ENCODE assay signal across 18 mouse cellular contexts in genomic region chrX:157051629-157052315, GRCm38 (mm10).
DNase-seq lines count a peak whose midpoint lies in the region; ATAC-seq and TF ChIP-seq lines count a peak whose summit lies in the region.
"Had no signal": no experiment of that assay in that cellular context is flagged by ENCODE, and none has a peak within 500 bp of the region (broad histone marks: within the 10 kb centered on the region; RNA-seq: fewer than 3 reads in every experiment).

No protein-coding gene starts in this region.

- no peaks in the 10 kb centered on the region for H3K27me3 ChIP-seq in lung, embryonic 14.5 days (ENCODE audit: insufficient read depth, low read length)
- H3K27me3 ChIP-seq in forebrain, embryonic 14.5 days (replicated peaks; ENCODE audit: control insufficient read depth, insufficient read depth, low read length) = no peaks in the 10 kb centered on the region
- H3K27me3 ChIP-seq in hindbrain, embryonic 16.5 days (replicated peaks; ENCODE audit: control insufficient read depth, insufficient read depth, low read length) = no peaks in the 10 kb centered on the region
- no peaks in the 10 kb centered on the region for H3K27me3 ChIP-seq in neural tube, embryonic 14.5 days (ENCODE audit: control insufficient read depth, insufficient read depth, low read length)
- H3K27me3 ChIP-seq: embryonic facial prominence, embryonic 12.5 days; megakaryocyte, embryonic 14.5 days had no signal

- no peak for TF ChIP-seq CTCF in lung, embryonic 14.5 days (IDR thresholded peaks at IDR 0.05; ENCODE audit: low read depth)

- WGBS in lung, embryonic 14.5 days = 18% methylated on average over 2 of the region's 2 CpGs
- WGBS in forebrain, embryonic 14.5 days = 21% methylated on average over 2 of the region's 2 CpGs
- WGBS in hindbrain, embryonic 16.5 days = 24% methylated on average over 2 of the region's 2 CpGs
- WGBS in neural tube, embryonic 14.5 days = 31% methylated on average over 2 of the region's 2 CpGs

- H3K4me3 ChIP-seq in lung, embryonic 14.5 days (ENCODE audit: low read depth, low read length) = no peak overlapping the region
- no peak overlapping the region for H3K4me3 ChIP-seq in forebrain, embryonic 14.5 days (ENCODE audit: low read depth, low read length)
- H3K4me3 ChIP-seq in hindbrain, embryonic 16.5 days (ENCODE audit: low read length) = no peak overlapping the region
- no peak overlapping the region for H3K4me3 ChIP-seq in neural tube, embryonic 14.5 days (ENCODE audit: low read depth, low read length)
- H3K4me3 ChIP-seq: embryonic facial prominence, embryonic 12.5 days; megakaryocyte, embryonic 14.5 days had no signal

- DNase-seq in lung, embryonic 14.5 days = peak; percentile 62
- DNase-seq in lung, postnatal 25 days (ENCODE audit: low spot score) = no peak
- peak; percentile 66 for DNase-seq in forebrain, embryonic 14.5 days (ENCODE audit: low spot score)
- no peak for DNase-seq in right cerebral cortex, postnatal 4 days
- DNase-seq in heart, postnatal 14 days = no peak
- no peak for DNase-seq in testis, postnatal 10 days (ENCODE audit: low spot score)
- DNase-seq: adrenal gland, postnatal 36 days; B cell, adult 2 months; cerebellum, adult 18-20 months; heart, adult 11 months; heart, postnatal 36 days; kidney, adult 9 months; layer of hippocampus, adult 9-11 months; thymus, postnatal 4 days had no signal

- no peak overlapping the region for H3K4me2 ChIP-seq in lung, embryonic 14.5 days
- no peak overlapping the region for H3K4me2 ChIP-seq in forebrain, embryonic 14.5 days (ENCODE audit: low read length)
- H3K4me2 ChIP-seq in hindbrain, embryonic 16.5 days (ENCODE audit: low read length) = no peak overlapping the region
- H3K4me2 ChIP-seq in neural tube, embryonic 14.5 days (ENCODE audit: low read depth, low read length) = no peak overlapping the region
- H3K4me2 ChIP-seq: embryonic facial prominence, embryonic 12.5 days had no signal

- no peaks in the 10 kb centered on the region for H3K4me1 ChIP-seq in lung, embryonic 14.5 days (ENCODE audit: insufficient read depth)
- H3K4me1 ChIP-seq in forebrain, embryonic 14.5 days (ENCODE audit: control insufficient read depth, insufficient read depth, low read length) = no peaks in the 10 kb centered on the region
- no peaks in the 10 kb centered on the region for H3K4me1 ChIP-seq in hindbrain, embryonic 16.5 days (ENCODE audit: control insufficient read depth, insufficient read depth, low read depth, low read length)
- H3K4me1 ChIP-seq in neural tube, embryonic 14.5 days (ENCODE audit: control insufficient read depth, insufficient read depth, low read length) = no peaks in the 10 kb centered on the region
- H3K4me1 ChIP-seq: embryonic facial prominence, embryonic 12.5 days; megakaryocyte, embryonic 14.5 days had no signal

- intact Hi-C loops in heart, postnatal 14 days (cut with DNase I) = no loop called here

- peak; percentile 58; the same call in 1 of the 2 replicates for ATAC-seq in lung, embryonic 14.5 days (ENCODE audit: insufficient read depth)
- peak; percentile 94 for ATAC-seq in forebrain, embryonic 14.5 days
- ATAC-seq in hindbrain, embryonic 16.5 days = peak; percentile 83
- ATAC-seq in neural tube, embryonic 14.5 days (ENCODE audit: low read depth) = peak; percentile 77; the same call in 1 of the 2 replicates

- no peaks in the 10 kb centered on the region for H3K36me3 ChIP-seq in lung, embryonic 14.5 days (ENCODE audit: insufficient read depth)
- no peaks in the 10 kb centered on the region for H3K36me3 ChIP-seq in forebrain, embryonic 14.5 days (ENCODE audit: control insufficient read depth, insufficient read depth, low read length)
- H3K36me3 ChIP-seq in hindbrain, embryonic 16.5 days (ENCODE audit: control insufficient read depth, insufficient read depth, low read length) = no peaks in the 10 kb centered on the region
- H3K36me3 ChIP-seq in neural tube, embryonic 14.5 days (ENCODE audit: control insufficient read depth, insufficient read depth, low read length) = no peaks in the 10 kb centered on the region
- H3K36me3 ChIP-seq: embryonic facial prominence, embryonic 12.5 days had no signal

- no peak overlapping the region for H3K27ac ChIP-seq in lung, embryonic 14.5 days (ENCODE audit: low read depth)
- H3K27ac ChIP-seq in forebrain, embryonic 14.5 days (ENCODE audit: low read depth, low read length) = peak overlapping the region; percentile 14; the same call in 1 of the 2 replicates
- no peak overlapping the region; the same call in 1 of the 2 replicates for H3K27ac ChIP-seq in hindbrain, embryonic 16.5 days (ENCODE audit: low read depth, low read length)
- H3K27ac ChIP-seq in neural tube, embryonic 14.5 days (ENCODE audit: low read depth, low read length) = 0 out of 2 replicates have a peak overlapping the region, but pooled peaks have one; percentile 22
- H3K27ac ChIP-seq: embryonic facial prominence, embryonic 12.5 days had no signal

- H3K9ac ChIP-seq in lung, embryonic 14.5 days = no peak overlapping the region
- H3K9ac ChIP-seq in forebrain, embryonic 14.5 days (ENCODE audit: low read length) = no peak overlapping the region
- H3K9ac ChIP-seq in hindbrain, embryonic 16.5 days (ENCODE audit: low read depth, low read length) = no peak overlapping the region
- no peak overlapping the region for H3K9ac ChIP-seq in neural tube, embryonic 14.5 days (replicated peaks; ENCODE audit: low read depth, low read length)
- H3K9ac ChIP-seq: embryonic facial prominence, embryonic 12.5 days had no signal

- no peaks in the 10 kb centered on the region for H3K9me3 ChIP-seq in lung, embryonic 14.5 days (ENCODE audit: low read depth, low read length)
- H3K9me3 ChIP-seq in forebrain, embryonic 14.5 days (replicated peaks; ENCODE audit: control insufficient read depth, low read length) = no peaks in the 10 kb centered on the region
- no peaks in the 10 kb centered on the region for H3K9me3 ChIP-seq in hindbrain, embryonic 16.5 days (ENCODE audit: control insufficient read depth, low read length)
- H3K9me3 ChIP-seq in neural tube, embryonic 14.5 days (ENCODE audit: control insufficient read depth, low read length) = no peaks in the 10 kb centered on the region
- H3K9me3 ChIP-seq: embryonic facial prominence, embryonic 12.5 days; megakaryocyte, embryonic 14.5 days had no signal

Comparison
In these comparisons a context has a peak if more than half of its experiments do, and no peak if none do; other contexts are left out.
1. DNase-seq: peak in lung, embryonic 14.5 days (single experiment) and forebrain, embryonic 14.5 days (single experiment); none in lung, postnatal 25 days (single experiment), right cerebral cortex, postnatal 4 days (single experiment), heart, postnatal 14 days (0 of 2) and testis, postnatal 10 days (single experiment).
2. H3K27ac ChIP-seq: peak in forebrain, embryonic 14.5 days (single experiment) and neural tube, embryonic 14.5 days (single experiment); none in lung, embryonic 14.5 days (single experiment) and hindbrain, embryonic 16.5 days (single experiment).
3. Peak in every context shown above with its lines, with median percentiles within 50 percentile points of each other: ATAC-seq.